Mouse (Mus musculus): ENCODE measurements at regions not wholly inside any gene's neighbourhood (a gene's known extent, or its start where the extent isn't known, plus 50 kb on each side); places are given as distances from the start of the nearest gene placed in this dataset.

GRCm38 (mm10) chr5:112081006-112081405 lies 171.3 kb downstream of the Cryba4 start:
- Histone ChIP-seq H3K36me3 (replicated peaks in 1 of 2; ENCODE audit: control insufficient read depth in 1 of 2, insufficient read depth in 1 of 2, low read length in 1 of 2) (no peaks in the 10 kb centered on the region), H3K9ac (ENCODE audit: insufficient read depth, low read depth) (no peak overlapping the region), H3K27ac (ENCODE audit: insufficient read depth, low read depth) (no peak overlapping the region), H3K4me1 (ENCODE audit: control insufficient read depth in 1 of 2, insufficient read depth in 2 of 2) (no peaks in the 10 kb centered on the region), H3K4me3 (replicated peaks in 1 of 3; ENCODE audit: low read depth in 2 of 3, low read length in 2 of 3, poor library complexity in 1 of 3) (no peak overlapping the region), H3K4me2 (ENCODE audit: insufficient read depth, low read depth, poor library complexity, severe bottlenecking) (no peak overlapping the region), H3K79me2 (replicated peaks; ENCODE audit: control insufficient read depth, extremely low read depth, insufficient read depth, poor library complexity, severe bottlenecking) (no peaks in the 10 kb centered on the region), H3K9me3 (replicated peaks; ENCODE audit: low read length) (peaks cover 90% of the 10 kb centered on the region), H3K27me3 (replicated peaks) (no peaks in the 10 kb centered on the region)
- dilution Hi-C loops (cut with MboI; ENCODE audit: extremely low pct_ligation_motif_present, extremely low pct_unique_long_range_greater_than_20kb, low sequenced_read_pairs) (no loop called here), in situ Hi-C loops (cut with MboI; ENCODE audit: low pct_ligation_motif_present, low pct_unique_long_range_greater_than_20kb, low sequenced_read_pairs) (no loop called here)
- TF ChIP-seq IRF4 (IDR thresholded peaks at IDR 0.05; ENCODE audit: low read depth, low read length) (no peak), JUN (IDR thresholded peaks at IDR 0.05; ENCODE audit: insufficient read depth, low read depth, low read length) (no peak), ETS1 (conservative IDR thresholded peaks at IDR 0.05; ENCODE audit: low read depth, low read length) (no peak), ZKSCAN1 (IDR thresholded peaks at IDR 0.05; ENCODE audit: borderline replicate concordance, low read depth, low read length) (no peak), POLR2A (IDR thresholded peaks at IDR 0.05; ENCODE audit: low read depth, low read length) (no peak), KAT2A (IDR thresholded peaks at IDR 0.05; ENCODE audit: insufficient replicate concordance, low read length) (no peak), ZMIZ1 (IDR thresholded peaks at IDR 0.05; ENCODE audit: low read depth, low read length) (no peak), GABPA (IDR thresholded peaks at IDR 0.05; ENCODE audit: insufficient replicate concordance, low read depth, low read length) (no peak), MXI1 (IDR thresholded peaks at IDR 0.05; ENCODE audit: low read depth, low read length) (no peak), USF1 (IDR thresholded peaks at IDR 0.05; ENCODE audit: low read depth, low read length) (no peak), NELFE (IDR thresholded peaks at IDR 0.05; ENCODE audit: low read depth, low read length) (no peak), BHLHE40 (IDR thresholded peaks at IDR 0.05; ENCODE audit: low read depth, low read length) (no peak), SIN3A (IDR thresholded peaks at IDR 0.05; ENCODE audit: low read length) (no peak), CHD2 (IDR thresholded peaks at IDR 0.05; ENCODE audit: low read length) (no peak), ZC3H11A (IDR thresholded peaks at IDR 0.05; ENCODE audit: low read depth, low read length) (no peak)
- DNase-seq (ENCODE audit: extremely low read depth) = no peak

GRCm38 (mm10) chr5:112091867-112092535 lies 160.3 kb downstream of the Cryba4 start:
- H3K27me3 ChIP-seq (replicated peaks) = no peaks in the 10 kb centered on the region
- dilution Hi-C loops (cut with MboI; ENCODE audit: extremely low pct_ligation_motif_present, extremely low pct_unique_long_range_greater_than_20kb, low sequenced_read_pairs) = no loop called here
- H3K4me2 ChIP-seq (ENCODE audit: insufficient read depth, low read depth, poor library complexity, severe bottlenecking) = no peak overlapping the region
- no peak overlapping the region for H3K9ac ChIP-seq (ENCODE audit: insufficient read depth, low read depth)
- H3K4me1 ChIP-seq (ENCODE audit: control insufficient read depth in 1 of 2, insufficient read depth in 2 of 2) = no peaks in the 10 kb centered on the region
- no peaks in the 10 kb centered on the region for H3K79me2 ChIP-seq (replicated peaks; ENCODE audit: control insufficient read depth, extremely low read depth, insufficient read depth, poor library complexity, severe bottlenecking)
- no peak overlapping the region for H3K4me3 ChIP-seq (replicated peaks in 1 of 3; ENCODE audit: low read depth in 2 of 3, low read length in 2 of 3, poor library complexity in 1 of 3)
- TF ChIP-seq UBTF (IDR thresholded peaks at IDR 0.05; ENCODE audit: low read depth, low read length) (no peak), NRF1 (IDR thresholded peaks at IDR 0.05; ENCODE audit: low read depth, low read length) (no peak), SMC3 (IDR thresholded peaks at IDR 0.05; ENCODE audit: low read depth, low read length) (no peak), SIN3A (IDR thresholded peaks at IDR 0.05; ENCODE audit: low read length) (no peak), E2F4 (IDR thresholded peaks at IDR 0.05; ENCODE audit: insufficient replicate concordance, low read depth, low read length) (no peak), MAZ (IDR thresholded peaks at IDR 0.05; ENCODE audit: low read depth, low read length) (no peak), ZMIZ1 (IDR thresholded peaks at IDR 0.05; ENCODE audit: low read depth, low read length) (no peak), RAD21 (IDR thresholded peaks at IDR 0.05; ENCODE audit: low read depth, low read length) (no peak)
- no peak overlapping the region for H3K27ac ChIP-seq (ENCODE audit: insufficient read depth, low read depth)
- H3K36me3 ChIP-seq (replicated peaks in 1 of 2; ENCODE audit: control insufficient read depth in 1 of 2, insufficient read depth in 1 of 2, low read length in 1 of 2) = no peaks in the 10 kb centered on the region
- H3K9me3 ChIP-seq (replicated peaks; ENCODE audit: low read length) = peaks cover 90% of the 10 kb centered on the region
- DNase-seq (ENCODE audit: extremely low read depth) = no peak
- in situ Hi-C loops (cut with MboI; ENCODE audit: low pct_ligation_motif_present, low pct_unique_long_range_greater_than_20kb, low sequenced_read_pairs) = no loop called here

All from CH12.LX (cell line).